Mouse (Mus musculus): ENCODE measurements around the gene Tmcc1. TPM values are rescaled to one million over a fixed set of nuclear protein-coding genes. Genes with fewer than 3 reads are reported as not detected.
"Not testable (repeated sequence)": the region's sequence is repeated elsewhere in the genome, so short reads cannot be mapped to it uniquely, and the experiment has no call there.

The Tmcc1 gene
- polyA plus RNA-seq, 1 experiment from 2014 or later: 14.4 TPM

- H3K27me3 ChIP-seq: peaks cover 6% of the 10 kb centered on the region; the same call in 1 of the 2 replicates
- under 1% methylated on average over 50 of the region's 51 CpGs for WGBS
These were observed 426 bp downstream of the Tmcc1 start for GRCm38 (mm10) chr6:116192809-116193311.

GRCm38 (mm10) chr6:116189417-116189816, 3.9 kb downstream of the Tmcc1 start:
- H3K27me3 ChIP-seq: no peaks in the 10 kb centered on the region
- no peak overlapping the region for H3K4me3 ChIP-seq (replicated peaks)
- no peaks in the 10 kb centered on the region for H3K9me3 ChIP-seq (replicated peaks)
- no peak overlapping the region for H3K27ac ChIP-seq
- WGBS: 69% methylated on average over 1 of the region's 1 CpGs
- peaks cover 6% of the 10 kb centered on the region; the same call in 1 of the 2 replicates for H3K36me3 ChIP-seq
- peaks cover 15% of the 10 kb centered on the region for H3K4me1 ChIP-seq
- no peak overlapping the region for H3K4me2 ChIP-seq
- no peak for ATAC-seq (replicated peaks; ENCODE audit: low FRiP score)
- no peak overlapping the region for H3K9ac ChIP-seq

More at GRCm38 (mm10) chr6:116192809-116193311, 426 bp downstream of the Tmcc1 start:
- Histone ChIP-seq H3K4me1 (peaks cover 15% of the 10 kb centered on the region), H3K4me3 (replicated peaks) (peak overlapping the region; percentile 97), H3K27ac (peak overlapping the region; percentile 87), H3K4me2 (peak overlapping the region; percentile 89), H3K9ac (peak overlapping the region; percentile 84), H3K36me3 (no peaks in the 10 kb centered on the region), H3K9me3 (replicated peaks) (no peaks in the 10 kb centered on the region)
- ATAC-seq (replicated peaks; ENCODE audit: low FRiP score): peak; percentile 89

- Histone ChIP-seq H3K9ac (no peak overlapping the region), H3K9me3 (replicated peaks) (no peaks in the 10 kb centered on the region), H3K27ac (no peak overlapping the region), H3K36me3 (peaks cover 11% of the 10 kb centered on the region), H3K4me1 (no peaks in the 10 kb centered on the region), H3K4me3 (replicated peaks) (no peak overlapping the region), H3K4me2 (no peak overlapping the region), H3K27me3 (no peaks in the 10 kb centered on the region)
- ATAC-seq (replicated peaks; ENCODE audit: low FRiP score): no peak
- WGBS: 40% methylated on average over 2 of the region's 2 CpGs
These were observed 6.8 kb downstream of the Tmcc1 start for GRCm38 (mm10) chr6:116186485-116186884.

- ATAC-seq (replicated peaks; ENCODE audit: low FRiP score): no peak
- no peaks in the 10 kb centered on the region for H3K4me1 ChIP-seq
- WGBS: 91% methylated on average over 5 of the region's 5 CpGs
- H3K27me3 ChIP-seq: no peaks in the 10 kb centered on the region
- H3K9ac ChIP-seq: no peak overlapping the region
- H3K4me3 ChIP-seq (replicated peaks): no peak overlapping the region
- no peaks in the 10 kb centered on the region for H3K9me3 ChIP-seq (replicated peaks)
- H3K4me2 ChIP-seq: no peak overlapping the region
- peaks cover 17% of the 10 kb centered on the region for H3K36me3 ChIP-seq
- H3K27ac ChIP-seq: no peak overlapping the region
These were observed 9.8 kb downstream of the Tmcc1 start for GRCm38 (mm10) chr6:116183509-116183908.

- Histone ChIP-seq H3K27ac (no peak overlapping the region), H3K4me3 (replicated peaks) (no peak overlapping the region)
These were observed 12.6 kb downstream of the Tmcc1 start for GRCm38 (mm10) chr6:116180731-116181130.

GRCm38 (mm10) chr6:116178376-116178775, 14.9 kb downstream of the Tmcc1 start:
- ATAC-seq (replicated peaks; ENCODE audit: low FRiP score): no peak
- Histone ChIP-seq H3K9me3 (replicated peaks) (no peaks in the 10 kb centered on the region), H3K4me3 (replicated peaks) (no peak overlapping the region), H3K4me2 (no peak overlapping the region), H3K4me1 (no peaks in the 10 kb centered on the region), H3K9ac (no peak overlapping the region), H3K27ac (no peak overlapping the region), H3K27me3 (no peaks in the 10 kb centered on the region), H3K36me3 (peaks cover 28% of the 10 kb centered on the region)
- 92% methylated on average over 2 of the region's 2 CpGs for WGBS

More at GRCm38 (mm10) chr6:116180731-116181130, 12.6 kb downstream of the Tmcc1 start:
- Histone ChIP-seq H3K9ac (no peak overlapping the region), H3K27me3 (no peaks in the 10 kb centered on the region), H3K4me1 (no peaks in the 10 kb centered on the region), H3K4me2 (no peak overlapping the region), H3K36me3 (peaks cover 22% of the 10 kb centered on the region), H3K9me3 (replicated peaks) (no peaks in the 10 kb centered on the region)
- ATAC-seq (replicated peaks; ENCODE audit: low FRiP score): no peak
- 72% methylated on average over 3 of the region's 3 CpGs for WGBS

GRCm38 (mm10) chr6:116173511-116174099, 19.7 kb downstream of the Tmcc1 start:
- not testable (repeated sequence) for H3K4me3 ChIP-seq (replicated peaks); ATAC-seq (replicated peaks; ENCODE audit: low FRiP score); H3K4me2 ChIP-seq; H3K4me1 ChIP-seq; H3K9me3 ChIP-seq (replicated peaks); H3K9ac ChIP-seq; H3K27ac ChIP-seq; H3K27me3 ChIP-seq
- WGBS: 79% methylated on average over 37 of the region's 37 CpGs
- H3K36me3 ChIP-seq: peaks cover 19% of the 10 kb centered on the region

GRCm38 (mm10) chr6:116166383-116166782, 26.9 kb downstream of the Tmcc1 start:
- Histone ChIP-seq H3K4me3 (replicated peaks) (no peak overlapping the region), H3K36me3 (peaks cover 9% of the 10 kb centered on the region; the same call in 1 of the 2 replicates), H3K27me3 (no peaks in the 10 kb centered on the region), H3K27ac (no peak overlapping the region), H3K9me3 (replicated peaks) (no peaks in the 10 kb centered on the region), H3K4me2 (no peak overlapping the region), H3K4me1 (no peaks in the 10 kb centered on the region), H3K9ac (no peak overlapping the region)
- 88% methylated on average over 1 of the region's 1 CpGs for WGBS
- ATAC-seq (replicated peaks; ENCODE audit: low FRiP score): no peak

GRCm38 (mm10) chr6:116154854-116155624, 38.2 kb downstream of the Tmcc1 start:
- Histone ChIP-seq H3K27ac (no peak overlapping the region), H3K4me3 (replicated peaks) (no peak overlapping the region), H3K27me3 (no peaks in the 10 kb centered on the region), H3K36me3 (peaks cover 9% of the 10 kb centered on the region; the same call in 1 of the 2 replicates), H3K9ac (no peak overlapping the region), H3K9me3 (replicated peaks) (no peaks in the 10 kb centered on the region), H3K4me1 (no peaks in the 10 kb centered on the region), H3K4me2 (no peak overlapping the region)
- 42% methylated on average over 3 of the region's 3 CpGs for WGBS
- ATAC-seq (replicated peaks; ENCODE audit: low FRiP score): no peak

GRCm38 (mm10) chr6:116147386-116147785, 45.9 kb downstream of the Tmcc1 start:
- Histone ChIP-seq H3K27me3 (no peaks in the 10 kb centered on the region), H3K4me3 (replicated peaks) (no peak overlapping the region), H3K9ac (no peak overlapping the region), H3K4me1 (no peaks in the 10 kb centered on the region), H3K27ac (no peak overlapping the region), H3K4me2 (no peak overlapping the region), H3K36me3 (peaks cover 4% of the 10 kb centered on the region; the same call in 1 of the 2 replicates), H3K9me3 (replicated peaks) (no peaks in the 10 kb centered on the region)
- 74% methylated on average over 1 of the region's 1 CpGs for WGBS
- no peak for ATAC-seq (replicated peaks; ENCODE audit: low FRiP score)

GRCm38 (mm10) chr6:116141696-116142095, 51.6 kb downstream of the Tmcc1 start:
- no peak for ATAC-seq (replicated peaks; ENCODE audit: low FRiP score)
- Histone ChIP-seq H3K4me3 (replicated peaks) (no peak overlapping the region), H3K36me3 (no peaks in the 10 kb centered on the region), H3K9ac (no peak overlapping the region), H3K4me2 (no peak overlapping the region), H3K27ac (no peak overlapping the region), H3K9me3 (replicated peaks) (no peaks in the 10 kb centered on the region), H3K27me3 (no peaks in the 10 kb centered on the region), H3K4me1 (no peaks in the 10 kb centered on the region)
- 76% methylated on average over 2 of the region's 2 CpGs for WGBS

GRCm38 (mm10) chr6:116140782-116141181, 52.5 kb downstream of the Tmcc1 start:
- no peak overlapping the region for H3K4me3 ChIP-seq (replicated peaks)
- no peaks in the 10 kb centered on the region for H3K36me3 ChIP-seq
- no peaks in the 10 kb centered on the region for H3K4me1 ChIP-seq
- no peaks in the 10 kb centered on the region for H3K9me3 ChIP-seq (replicated peaks)
- H3K27ac ChIP-seq: no peak overlapping the region
- H3K4me2 ChIP-seq: no peak overlapping the region
- H3K9ac ChIP-seq: no peak overlapping the region
- H3K27me3 ChIP-seq: no peaks in the 10 kb centered on the region
- no peak for ATAC-seq (replicated peaks; ENCODE audit: low FRiP score)

All from kidney, embryonic 15.5 days (tissue).